ENCODE assay signal across 9 mouse cellular contexts in genomic region chr7:100684538-100684937, GRCm38 (mm10). TPM values are rescaled to one million over a fixed set of nuclear protein-coding genes. Genes with fewer than 3 reads are reported as not detected.
DNase-seq lines count a peak whose midpoint lies in the region.
"Had no signal": no experiment of that assay in that cellular context is flagged by ENCODE, and none has a peak within 500 bp of the region (broad histone marks: within the 10 kb centered on the region; RNA-seq: fewer than 3 reads in every experiment).

No protein-coding gene starts in this region.

- peak; percentile 79 for DNase-seq in layer of hippocampus, adult 11-12 months (ENCODE audit: low spot score)
- no peak for DNase-seq in layer of hippocampus, adult 9-10 months (ENCODE audit: low spot score)
- peak; percentile 81 for DNase-seq in NIH3T3 (ENCODE audit: low read depth)
- DNase-seq in embryo, embryonic 10 days (ENCODE audit: low spot score): peak; percentile 84
- peak; percentile 47 to 76 for DNase-seq in heart, postnatal 14 days
- DNase-seq in limb, embryonic 10.5 days (ENCODE audit: low spot score): peak; percentile 57
- DNase-seq in natural killer cell, adult 2 months (ENCODE audit: low spot score in 2 of 2): peak; percentile 42 to 62
- peak; percentile 28 to 43 for DNase-seq in thymus, postnatal 36 days

- H3K27ac ChIP-seq in limb, embryonic 10.5 days: no peak overlapping the region
- H3K27ac ChIP-seq: neural tube, embryonic 12.5 days had no signal

- WGBS in limb, embryonic 10.5 days: 57% methylated on average over 7 of the region's 7 CpGs

- H3K9me3 ChIP-seq in limb, embryonic 10.5 days (replicated peaks): no peaks in the 10 kb centered on the region
- H3K9me3 ChIP-seq: neural tube, embryonic 12.5 days had no signal

- no peaks in the 10 kb centered on the region for H3K27me3 ChIP-seq in limb, embryonic 10.5 days (ENCODE audit: low read depth, poor library complexity, severe bottlenecking)
- H3K27me3 ChIP-seq: neural tube, embryonic 12.5 days had no signal

- H3K36me3 ChIP-seq in limb, embryonic 10.5 days: no peaks in the 10 kb centered on the region
- H3K36me3 ChIP-seq: neural tube, embryonic 12.5 days had no signal

- no peak overlapping the region for H3K4me3 ChIP-seq in limb, embryonic 10.5 days
- H3K4me3 ChIP-seq: neural tube, embryonic 12.5 days had no signal

- 0 out of 2 replicates have a peak, but pooled peaks cover 3% of the 10 kb centered on the region for H3K4me1 ChIP-seq in limb, embryonic 10.5 days
- H3K4me1 ChIP-seq: neural tube, embryonic 12.5 days had no signal

- intact Hi-C loops in heart, postnatal 14 days (cut with DNase I): loop anchor here (2.0 to 5.0 kb wide), 2 partner anchors 40 to 162 kb away; no protein-coding TSS in a partner anchor

RNA-seq across cellular contexts. Expression of gene Fam168a, which starts 21.9 kb away (rescaled TPM):
- 10 to 100 TPM; 46.6 to 50.7 TPM for total RNA-seq in heart, postnatal 14 days (2021)
- polyA plus RNA-seq in limb, embryonic 10.5 days (2016; fragmentation: Nextera tagmentation; extraction: Ambion mirVana): 29.6 and 39.6 TPM in 2 replicates

RNA-seq across cellular contexts. Expression of gene Plekhb1, which starts 22.3 kb away (rescaled TPM):
- 1 to 10 TPM; 1.8 to 2.3 TPM for total RNA-seq in heart, postnatal 14 days (2021)
- 0.83 and 1.5 TPM in 2 replicates for polyA plus RNA-seq in limb, embryonic 10.5 days (2016; fragmentation: Nextera tagmentation; extraction: Ambion mirVana)
